Mouse (Mus musculus) limb, embryonic 15.5 days (tissue): Measurements from ENCODE around the gene Sars2. TPM values are rescaled to one million over a fixed set of nuclear protein-coding genes. Genes with fewer than 3 reads are reported as not detected.

Source experiments
- ATAC-seq: fragments of 200-750 bp; cut with Nextera tagmentation; 2 replicates; pipeline ENCODE4 v1.8.0; 2017; ENCODE audit warnings: low read depth, moderate TSS enrichment; ENCODE audit not compliant: insufficient number of reproducible peaks, low FRiP score, low TSS enrichment
- H3K27ac ChIP-seq: fragments of 300-500 bp; sonication (generic); 2 replicates; pipeline ENCODE4 v1.5.1; 2015; ENCODE audit warnings: moderate library complexity, mild to moderate bottlenecking, inconsistent platforms
- H3K27me3 ChIP-seq: fragments of 300-500 bp; sonication (generic); 2 replicates; pipeline ENCODE4 v1.6.1; 2015; ENCODE audit warnings: inconsistent platforms
- H3K36me3 ChIP-seq: fragments of 300-500 bp; sonication (generic); 2 replicates; pipeline ENCODE4 v1.6.1; 2015; ENCODE audit warnings: inconsistent platforms
- H3K4me1 ChIP-seq: fragments of 300-500 bp; sonication (generic); 2 replicates; pipeline ENCODE4 v1.6.1; 2015; ENCODE audit warnings: inconsistent platforms
- H3K4me2 ChIP-seq: fragments of 300-500 bp; sonication (generic); 2 replicates; pipeline ENCODE4 v1.6.1; 2015; ENCODE audit warnings: mild to moderate bottlenecking, inconsistent platforms
- H3K4me3 ChIP-seq: fragments of 300-500 bp; sonication (generic); 2 replicates; pipeline ENCODE4 v1.5.1; 2015; ENCODE audit warnings: mild to moderate bottlenecking, inconsistent platforms
- H3K9ac ChIP-seq: fragments of 300-500 bp; sonication (generic); 2 replicates; pipeline ENCODE4 v1.6.1; 2015; ENCODE audit warnings: inconsistent platforms
- H3K9me3 ChIP-seq: fragments of 300-500 bp; sonication (generic); 2 replicates; pipeline ENCODE4 v1.6.1; 2016; ENCODE audit warnings: inconsistent platforms
- WGBS: fragments of 180-500 bp; shearing (Covaris S2); methylation state at CpG from one replicate; pipeline ENCODE4 v1.1.7; 2015; 5-methylcytosine and 5-hydroxymethylcytosine counted together
- polyA plus RNA-seq: library from polyadenylated mRNA; unstranded; fragments of >200 nt; fragmentation: Nextera tagmentation; extraction: Ambion mirVana; gene quantifications from 2 replicates; pipeline ENCODE4 v1.2.1, GENCODE M21; 2015

Gene Sars2
- polyA plus RNA-seq, 1 experiment from 2014 or later = 20.1 TPM

GRCm38 (mm10) chr7:28732341-28733142, 9.2 kb upstream of the Sars2 start:
- 4% methylated on average over 58 of the region's 58 CpGs for WGBS
- Histone ChIP-seq H3K4me2 (peak overlapping the region; percentile 83), H3K27me3 (no peaks in the 10 kb centered on the region), H3K4me3 (peak overlapping the region; percentile 43), H3K27ac (no peak overlapping the region), H3K9me3 (no peaks in the 10 kb centered on the region), H3K4me1 (peaks cover 12% of the 10 kb centered on the region), H3K9ac (no peak overlapping the region; the same call in 1 of the 2 replicates), H3K36me3 (peaks cover 60% of the 10 kb centered on the region)
- peak; percentile 69 for ATAC-seq

- ATAC-seq = no peak
- no peak overlapping the region for H3K9ac ChIP-seq
These were observed 8.6 kb upstream of the Sars2 start for GRCm38 (mm10) chr7:28733211-28733610.

GRCm38 (mm10) chr7:28735701-28736100, 6.1 kb upstream of the Sars2 start:
- no peak overlapping the region for H3K4me3 ChIP-seq
- H3K4me1 ChIP-seq = peaks cover 16% of the 10 kb centered on the region
- no peak overlapping the region for H3K4me2 ChIP-seq
- H3K27me3 ChIP-seq = no peaks in the 10 kb centered on the region
- H3K9me3 ChIP-seq = no peaks in the 10 kb centered on the region
- no peak for ATAC-seq
- no peak overlapping the region for H3K27ac ChIP-seq
- peaks cover 71% of the 10 kb centered on the region for H3K36me3 ChIP-seq
- no peak overlapping the region for H3K9ac ChIP-seq
- WGBS = 81% methylated on average over 6 of the region's 6 CpGs

More at GRCm38 (mm10) chr7:28733211-28733610, 8.6 kb upstream of the Sars2 start:
- Histone ChIP-seq H3K36me3 (peaks cover 61% of the 10 kb centered on the region), H3K4me2 (peak overlapping the region; percentile 83), H3K4me1 (peaks cover 12% of the 10 kb centered on the region), H3K4me3 (peak overlapping the region; percentile 43), H3K9me3 (no peaks in the 10 kb centered on the region), H3K27ac (no peak overlapping the region), H3K27me3 (no peaks in the 10 kb centered on the region)
- WGBS = 23% methylated on average over 11 of the region's 11 CpGs

- H3K4me1 ChIP-seq = peaks cover 17% of the 10 kb centered on the region
- 94% methylated on average over 21 of the region's 21 CpGs for WGBS
- no peak overlapping the region for H3K4me2 ChIP-seq
- H3K9ac ChIP-seq = no peak overlapping the region
- H3K27ac ChIP-seq = no peak overlapping the region
- no peak for ATAC-seq
- H3K36me3 ChIP-seq = peaks cover 62% of the 10 kb centered on the region
- no peaks in the 10 kb centered on the region for H3K9me3 ChIP-seq
- no peak overlapping the region for H3K4me3 ChIP-seq
- H3K27me3 ChIP-seq = no peaks in the 10 kb centered on the region
These were observed 2.0 kb upstream of the Sars2 start for GRCm38 (mm10) chr7:28739829-28740228.

GRCm38 (mm10) chr7:28740949-28741348, 843 bp upstream of the Sars2 start:
- H3K9me3 ChIP-seq = no peaks in the 10 kb centered on the region
- 33% methylated on average over 9 of the region's 9 CpGs for WGBS
- peak overlapping the region; percentile 78 for H3K27ac ChIP-seq

GRCm38 (mm10) chr7:28741368-28741708, 454 bp upstream of the Sars2 start:
- Histone ChIP-seq H3K9me3 (no peaks in the 10 kb centered on the region), H3K4me1 (peaks cover 17% of the 10 kb centered on the region), H3K27me3 (no peaks in the 10 kb centered on the region), H3K27ac (peak overlapping the region; percentile 78), H3K4me2 (peak overlapping the region; percentile 77), H3K9ac (peak overlapping the region; percentile 69), H3K4me3 (peak overlapping the region; percentile 79), H3K36me3 (peaks cover 59% of the 10 kb centered on the region)
- WGBS = under 1% methylated on average over 13 of the region's 13 CpGs
- ATAC-seq = 0 out of 2 replicates have a peak, but pooled peaks have one; percentile 2

More at GRCm38 (mm10) chr7:28740949-28741348, 843 bp upstream of the Sars2 start:
- ATAC-seq = no peak
- H3K4me1 ChIP-seq = peaks cover 17% of the 10 kb centered on the region
- H3K27me3 ChIP-seq = no peaks in the 10 kb centered on the region
- H3K9ac ChIP-seq = peak overlapping the region; percentile 69
- H3K4me3 ChIP-seq = peak overlapping the region; percentile 79
- peaks cover 59% of the 10 kb centered on the region for H3K36me3 ChIP-seq
- peak overlapping the region; percentile 77 for H3K4me2 ChIP-seq

- Histone ChIP-seq H3K4me1 (peaks cover 3% of the 10 kb centered on the region; the same call in 1 of the 2 replicates), H3K36me3 (peaks cover 56% of the 10 kb centered on the region), H3K27me3 (no peaks in the 10 kb centered on the region), H3K9ac (no peak overlapping the region), H3K4me3 (no peak overlapping the region), H3K4me2 (no peak overlapping the region), H3K9me3 (no peaks in the 10 kb centered on the region), H3K27ac (no peak overlapping the region)
- WGBS = 93% methylated on average over 7 of the region's 7 CpGs
- no peak for ATAC-seq
These were observed 8.1 kb downstream of the Sars2 start for GRCm38 (mm10) chr7:28749935-28750334.

GRCm38 (mm10) chr7:28756079-28756478, 14.3 kb downstream of the Sars2 start, which contains the start of gene Ccer2:
Gene Ccer2 (plus strand): TSS chr7:28756174.
- peak within 1 kb of the TSS; percentile 3; the same call in 1 of the 2 replicates for H3K4me3 ChIP-seq
- H3K4me1 ChIP-seq = peaks cover 12% of the 10 kb centered on the region
- peak within 1 kb of the TSS; percentile 19 for H3K4me2 ChIP-seq
- no peaks in the 10 kb centered on the region for H3K9me3 ChIP-seq
- H3K9ac ChIP-seq = no peak within 1 kb of the TSS
- WGBS = 2% methylated on average over 17 of the region's 17 CpGs
- peaks cover 24% of the 10 kb centered on the region for H3K27me3 ChIP-seq
- no peak for ATAC-seq
- peaks cover 45% of the 10 kb centered on the region for H3K36me3 ChIP-seq
- no peak within 1 kb of the TSS for H3K27ac ChIP-seq

- H3K36me3 ChIP-seq = peaks cover 49% of the 10 kb centered on the region
- no peak overlapping the region for H3K27ac ChIP-seq
- H3K4me1 ChIP-seq = peaks cover 12% of the 10 kb centered on the region
- ATAC-seq = no peak
- H3K27me3 ChIP-seq = peaks cover 24% of the 10 kb centered on the region
- 81% methylated on average over 13 of the region's 13 CpGs for WGBS
- no peak overlapping the region for H3K4me3 ChIP-seq
- no peak overlapping the region for H3K4me2 ChIP-seq
- H3K9ac ChIP-seq = no peak overlapping the region
- H3K9me3 ChIP-seq = no peaks in the 10 kb centered on the region
These were observed 16.8 kb downstream of the Sars2 start for GRCm38 (mm10) chr7:28758623-28759022.

GRCm38 (mm10) chr7:28761907-28762306, 20.1 kb downstream of the Sars2 start:
- Histone ChIP-seq H3K36me3 (peaks cover 45% of the 10 kb centered on the region), H3K27me3 (peaks cover 8% of the 10 kb centered on the region)
- ATAC-seq = no peak

GRCm38 (mm10) chr7:28765211-28765610, 23.4 kb downstream of the Sars2 start:
- peak overlapping the region; percentile 78 for H3K4me3 ChIP-seq
- WGBS = 86% methylated on average over 6 of the region's 6 CpGs
- no peak for ATAC-seq

More at GRCm38 (mm10) chr7:28761907-28762306, 20.1 kb downstream of the Sars2 start:
- no peak overlapping the region for H3K27ac ChIP-seq
- 93% methylated on average over 9 of the region's 9 CpGs for WGBS
- H3K4me3 ChIP-seq = no peak overlapping the region
- H3K4me2 ChIP-seq = no peak overlapping the region
- H3K9me3 ChIP-seq = no peaks in the 10 kb centered on the region
- no peak overlapping the region for H3K9ac ChIP-seq
- peaks cover 9% of the 10 kb centered on the region for H3K4me1 ChIP-seq

GRCm38 (mm10) chr7:28766173-28766879, 24.5 kb downstream of the Sars2 start, which contains the start of gene Sirt2:
Gene Sirt2 (plus strand): TSS chr7:28766735.
- Histone ChIP-seq H3K9ac (peak within 1 kb of the TSS; percentile 58), H3K4me3 (peak within 1 kb of the TSS; percentile 78), H3K9me3 (no peaks in the 10 kb centered on the region), H3K4me1 (peaks cover 20% of the 10 kb centered on the region), H3K36me3 (peaks cover 10% of the 10 kb centered on the region), H3K27ac (0 out of 2 replicates have a peak within 1 kb of the TSS, but pooled peaks have one; percentile 1), H3K27me3 (no peaks in the 10 kb centered on the region), H3K4me2 (peak within 1 kb of the TSS; percentile 71)
- ATAC-seq = peak; percentile 98
- WGBS = under 1% methylated on average over 45 of the region's 45 CpGs

More at GRCm38 (mm10) chr7:28765211-28765610, 23.4 kb downstream of the Sars2 start:
- no peaks in the 10 kb centered on the region for H3K27me3 ChIP-seq
- H3K36me3 ChIP-seq = peaks cover 21% of the 10 kb centered on the region
- H3K4me2 ChIP-seq = peak overlapping the region; percentile 71
- H3K9ac ChIP-seq = no peak overlapping the region
- H3K27ac ChIP-seq = no peak overlapping the region
- H3K4me1 ChIP-seq = peaks cover 20% of the 10 kb centered on the region
- H3K9me3 ChIP-seq = no peaks in the 10 kb centered on the region
